Mouse (Mus musculus) splenic B cell, adult 2 months (primary cell): ENCODE data around the gene Mapk1.
"Not testable (repeated sequence)": the region's sequence is repeated elsewhere in the genome, so short reads cannot be mapped to it uniquely, and the experiment has no call there.

ENCODE experiments used
- DNase-seq: peaks from one replicate; pipeline ENCODE4 v3.0.0-alpha.2; 2011; ENCODE audit warnings: low read depth, low spot score
- H3K27me3 ChIP-seq: 2 replicates; pipeline ENCODE4 v1.6.1; 2012; ENCODE audit warnings: mild to moderate bottlenecking, low read length, moderate library complexity, mixed read lengths; ENCODE audit not compliant: control insufficient read depth, poor library complexity, insufficient read depth, severe bottlenecking
- H3K36me3 ChIP-seq: 2 replicates; pipeline ENCODE4 v1.6.1; 2012; ENCODE audit warnings: mild to moderate bottlenecking, low read length, moderate library complexity, mixed read lengths; ENCODE audit not compliant: control insufficient read depth, poor library complexity, insufficient read depth, severe bottlenecking

Gene Mapk1

DNA sequence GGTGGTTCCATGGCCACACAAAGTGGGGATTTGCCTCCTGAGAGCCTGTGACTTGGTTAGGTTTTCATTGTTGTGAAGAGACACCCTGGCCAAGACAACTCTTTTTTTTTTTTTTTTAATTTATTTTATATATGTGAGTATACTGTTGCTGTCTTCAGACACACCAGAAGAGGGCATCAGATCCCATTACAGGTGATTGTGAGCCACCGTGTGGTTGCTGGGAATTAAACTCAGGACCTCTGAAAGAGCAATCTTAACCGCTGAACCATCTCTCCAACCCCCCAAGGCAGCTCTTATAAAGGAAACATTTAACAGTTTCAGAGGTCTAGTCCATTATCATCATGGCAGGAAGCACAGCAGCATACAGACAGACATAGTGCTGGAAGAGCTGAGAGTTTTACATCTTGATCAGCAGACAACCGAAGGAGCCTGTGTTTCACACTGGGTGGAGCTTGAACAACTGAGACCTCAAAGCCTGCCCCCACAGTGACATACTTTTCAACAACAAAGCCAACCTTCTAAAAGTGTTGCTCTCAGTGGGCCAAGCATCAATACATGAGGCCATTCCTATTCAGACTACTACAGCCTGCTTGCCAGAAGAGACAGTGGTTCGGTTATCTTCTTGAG is 11.4 kb downstream of the Mapk1 start:
- Histone ChIP-seq H3K27me3 (no peaks in the 10 kb centered on the region), H3K36me3 (no peaks in the 10 kb centered on the region; the same call in 1 of the 2 replicates)
- no peak for DNase-seq

DNA sequence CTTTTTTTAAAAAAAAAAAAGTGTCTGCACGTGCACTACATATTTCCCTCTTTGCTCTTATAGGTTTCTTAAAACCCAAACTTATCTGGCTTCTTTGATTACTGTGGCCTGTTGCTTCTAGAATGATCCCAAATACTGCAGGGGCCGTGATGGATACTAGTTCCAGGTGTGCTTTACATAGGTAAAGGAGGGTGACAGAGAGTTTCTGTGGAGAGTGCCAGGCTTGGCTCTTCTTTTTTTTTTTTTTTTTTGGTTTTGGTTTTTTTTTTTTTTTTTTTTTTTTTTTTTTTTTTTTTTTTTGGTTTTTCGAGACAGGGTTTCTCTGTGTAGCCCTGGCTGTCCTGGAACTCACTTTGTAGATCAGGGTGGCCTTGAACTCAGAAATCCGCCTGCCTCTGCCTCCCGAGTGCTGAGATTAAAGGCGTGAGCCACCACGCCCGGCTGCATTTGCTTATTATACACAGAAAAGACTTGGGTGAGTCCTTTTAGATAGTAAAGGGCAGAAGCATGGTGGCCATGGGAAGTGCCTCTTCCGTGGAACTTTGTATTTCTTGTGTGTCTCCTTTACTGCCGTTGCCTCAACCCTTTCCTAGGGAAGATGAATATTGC is 13.0 kb downstream of the Mapk1 start:
- DNase-seq, H3K27me3 ChIP-seq, H3K36me3 ChIP-seq: not testable (repeated sequence)

DNA sequence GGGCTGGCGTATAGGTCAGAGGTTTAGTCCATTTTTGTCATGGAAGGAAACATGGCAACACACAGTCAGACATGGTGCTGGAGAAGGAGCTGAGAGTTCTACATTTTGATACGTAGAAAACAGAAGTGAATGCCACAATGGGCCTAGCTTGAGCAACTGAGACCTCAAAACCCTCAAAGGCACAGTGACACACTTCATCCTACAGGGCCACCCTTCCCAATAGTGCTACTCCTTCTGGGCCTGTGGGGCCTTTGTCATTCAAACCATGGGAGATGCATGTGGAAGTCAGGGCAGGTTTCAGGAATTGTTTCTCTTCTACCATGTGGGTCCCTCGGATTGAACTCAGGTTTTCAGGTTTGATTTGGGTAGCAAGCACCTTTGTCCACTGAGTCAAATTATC is 17.9 kb downstream of the Mapk1 start:
- Histone ChIP-seq H3K36me3 (no peaks in the 10 kb centered on the region; the same call in 1 of the 2 replicates), H3K27me3 (no peaks in the 10 kb centered on the region)
- DNase-seq, result no peak

DNA sequence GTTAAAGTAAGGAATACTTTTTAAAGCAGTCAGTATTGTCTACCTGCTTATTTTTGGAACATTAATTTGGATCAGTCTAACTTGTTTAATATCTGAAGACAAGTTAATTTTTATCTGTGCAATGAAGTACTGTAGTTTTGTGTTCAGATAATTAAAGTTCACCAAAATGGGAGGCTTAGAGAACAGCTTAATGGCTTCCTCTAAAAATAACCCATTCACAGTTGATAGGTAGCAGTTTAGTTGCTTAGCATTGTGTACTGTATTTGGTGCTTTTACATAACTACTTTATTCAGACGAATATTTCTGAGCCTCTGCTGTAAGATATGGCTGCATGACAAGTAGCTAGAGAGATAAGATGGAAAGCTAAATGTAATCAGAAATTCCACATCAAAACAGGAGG is 23.9 kb downstream of the Mapk1 start:
- no peak for DNase-seq
- Histone ChIP-seq H3K36me3 (peaks cover 2% of the 10 kb centered on the region; the same call in 1 of the 2 replicates), H3K27me3 (no peaks in the 10 kb centered on the region)

DNA sequence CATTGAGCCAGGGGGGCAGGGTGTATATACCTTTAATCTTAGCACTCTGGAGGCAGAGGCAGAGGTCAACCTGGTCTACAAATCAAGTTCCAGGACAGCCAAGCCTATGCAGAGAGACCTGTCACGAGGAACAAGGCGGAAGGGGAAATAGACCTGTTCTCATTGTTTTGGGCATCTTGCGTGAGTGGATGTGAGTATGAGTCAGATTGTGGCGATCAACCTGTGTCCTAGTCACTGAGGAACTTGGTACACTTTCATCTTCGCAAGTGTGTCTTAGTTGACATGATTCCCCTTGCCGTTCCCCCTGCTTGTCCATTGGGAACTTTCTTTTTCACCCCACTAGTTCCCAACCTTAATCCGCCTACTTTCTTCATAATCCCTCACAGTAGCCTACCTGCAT is 26.9 kb downstream of the Mapk1 start:
- H3K27me3 ChIP-seq, result no peaks in the 10 kb centered on the region
- DNase-seq, result peak; percentile 17
- H3K36me3 ChIP-seq, result peaks cover 2% of the 10 kb centered on the region; the same call in 1 of the 2 replicates

DNA sequence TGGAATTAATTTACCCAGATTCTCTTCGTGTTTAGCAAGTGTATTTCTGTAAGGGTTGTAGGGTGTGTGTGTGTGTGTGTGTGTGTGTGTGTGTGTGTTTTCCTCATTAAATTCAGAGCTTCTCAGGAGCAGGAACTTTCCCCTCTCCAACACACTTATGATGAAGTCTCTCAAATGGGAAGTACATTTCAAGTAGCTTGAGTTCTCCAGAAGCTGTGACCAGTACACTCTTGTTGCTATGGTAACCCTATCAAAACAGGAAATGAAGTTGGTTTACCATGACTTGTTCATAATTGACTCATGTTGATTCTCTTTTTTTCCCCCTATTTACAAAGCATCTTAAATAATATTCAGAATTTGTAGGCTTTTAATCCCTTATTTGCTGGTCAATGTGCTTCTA is 29.4 kb downstream of the Mapk1 start:
- no peaks in the 10 kb centered on the region for H3K27me3 ChIP-seq
- peaks cover 4% of the 10 kb centered on the region; the same call in 1 of the 2 replicates for H3K36me3 ChIP-seq
- DNase-seq, result peak; percentile 79

DNA sequence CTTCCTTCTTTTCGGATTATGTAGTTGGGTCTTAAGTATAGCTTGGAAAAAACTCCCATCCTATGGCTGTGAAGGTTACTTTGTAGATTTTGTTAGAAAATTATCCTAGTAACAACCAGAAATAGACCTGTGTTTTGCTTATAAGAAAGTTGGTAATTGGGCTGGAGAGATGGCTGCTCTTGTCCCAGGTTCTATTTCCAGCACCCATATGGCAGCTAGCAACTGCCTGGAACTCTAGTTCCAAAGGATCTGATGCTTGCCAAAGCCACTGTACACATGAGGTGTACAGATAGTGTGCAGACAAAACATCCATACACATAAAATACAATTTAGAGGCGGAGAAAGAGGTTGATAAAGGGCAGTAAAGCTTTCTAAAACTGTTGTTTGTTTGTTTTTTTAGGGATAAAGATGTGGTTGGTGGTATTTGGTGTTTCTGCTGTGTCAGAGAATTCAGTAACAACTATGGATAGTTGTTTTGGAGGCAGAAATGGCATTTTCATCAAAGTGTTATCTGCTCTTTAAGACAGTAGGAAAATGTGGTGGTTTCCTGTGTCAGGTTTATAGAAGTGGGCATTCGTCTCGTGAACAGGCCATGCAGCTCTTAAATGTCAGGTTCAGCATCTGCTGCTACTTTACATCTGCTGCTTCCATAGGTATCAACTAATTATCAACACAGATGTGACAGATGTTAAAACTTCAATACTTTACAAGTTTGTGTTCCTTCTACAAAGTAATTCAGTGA is 32.1 kb downstream of the Mapk1 start:
- DNase-seq, result peak; percentile 24
- H3K27me3 ChIP-seq, result no peaks in the 10 kb centered on the region

DNA sequence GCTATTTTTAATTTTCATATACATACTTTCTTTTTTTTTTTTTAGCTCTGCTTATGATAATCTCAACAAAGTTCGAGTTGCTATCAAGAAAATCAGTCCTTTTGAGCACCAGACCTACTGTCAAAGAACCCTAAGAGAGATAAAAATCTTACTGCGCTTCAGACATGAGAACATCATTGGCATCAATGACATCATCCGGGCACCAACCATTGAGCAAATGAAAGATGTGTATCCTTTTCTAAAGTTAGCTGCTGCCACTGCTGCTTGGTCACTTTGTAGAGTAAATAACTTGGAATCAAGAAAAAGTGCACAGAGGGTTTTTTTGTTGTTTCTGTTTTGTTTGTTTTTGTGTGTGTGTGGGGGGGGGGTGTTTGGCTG is 32.7 kb downstream of the Mapk1 start:
- Histone ChIP-seq H3K27me3 (no peaks in the 10 kb centered on the region), H3K36me3 (peaks cover 11% of the 10 kb centered on the region)
- no peak for DNase-seq

More for the DNA sequence above, 32.1 kb downstream of the Mapk1 start:
- H3K36me3 ChIP-seq, result peaks cover 11% of the 10 kb centered on the region

DNA sequence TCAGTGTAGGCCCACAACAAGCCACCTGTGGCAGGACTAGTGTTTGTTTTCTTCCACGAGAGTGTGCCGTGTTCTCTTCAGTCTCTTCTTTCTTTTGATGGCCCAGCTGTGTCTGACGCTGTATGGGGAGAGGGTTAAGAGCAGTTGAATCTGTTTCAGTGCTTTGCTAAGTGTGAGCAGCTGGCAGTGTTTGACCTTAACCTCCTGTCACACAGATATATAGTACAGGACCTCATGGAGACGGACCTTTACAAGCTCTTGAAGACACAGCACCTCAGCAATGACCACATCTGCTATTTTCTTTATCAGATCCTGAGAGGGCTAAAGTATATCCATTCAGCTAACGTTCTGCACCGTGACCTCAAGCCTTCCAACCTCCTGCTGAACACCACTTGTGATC is 34.9 kb downstream of the Mapk1 start:
- no peak for DNase-seq
- Histone ChIP-seq H3K27me3 (no peaks in the 10 kb centered on the region), H3K36me3 (peaks cover 14% of the 10 kb centered on the region)

DNA sequence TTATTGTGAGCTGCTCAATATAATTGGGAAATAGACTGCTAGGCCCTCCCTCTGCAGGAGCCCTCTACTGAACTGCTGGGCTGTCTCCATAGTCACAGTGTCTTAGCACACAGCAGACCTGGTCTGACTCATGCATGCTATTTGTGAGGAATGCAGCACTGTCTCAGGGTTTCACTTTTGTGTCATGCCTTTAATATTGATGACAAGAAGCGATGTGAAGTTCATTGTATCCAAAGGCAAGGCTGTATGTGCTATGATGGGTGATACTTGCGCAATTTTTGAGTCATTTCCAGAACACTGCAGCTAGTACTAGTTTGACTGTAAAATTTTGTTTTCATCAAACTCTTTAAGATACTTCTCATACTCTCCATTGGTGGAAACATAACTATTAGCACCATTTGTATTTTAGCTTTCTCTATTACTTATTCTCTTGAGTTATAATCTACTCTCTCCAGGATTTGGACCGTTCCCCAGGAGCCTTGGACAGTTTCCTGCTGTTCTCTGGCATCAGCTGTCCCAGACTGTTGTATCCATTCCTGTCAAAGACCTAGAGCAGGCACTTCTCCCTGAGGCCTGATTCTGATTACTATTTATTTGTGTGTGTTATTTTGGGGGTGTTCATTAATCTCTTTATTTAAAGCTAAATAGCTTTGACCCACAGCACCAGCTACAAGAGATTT is 41.4 kb downstream of the Mapk1 start:
- DNase-seq, result no peak
- H3K27me3 ChIP-seq, result no peaks in the 10 kb centered on the region
- peaks cover 28% of the 10 kb centered on the region for H3K36me3 ChIP-seq

DNA sequence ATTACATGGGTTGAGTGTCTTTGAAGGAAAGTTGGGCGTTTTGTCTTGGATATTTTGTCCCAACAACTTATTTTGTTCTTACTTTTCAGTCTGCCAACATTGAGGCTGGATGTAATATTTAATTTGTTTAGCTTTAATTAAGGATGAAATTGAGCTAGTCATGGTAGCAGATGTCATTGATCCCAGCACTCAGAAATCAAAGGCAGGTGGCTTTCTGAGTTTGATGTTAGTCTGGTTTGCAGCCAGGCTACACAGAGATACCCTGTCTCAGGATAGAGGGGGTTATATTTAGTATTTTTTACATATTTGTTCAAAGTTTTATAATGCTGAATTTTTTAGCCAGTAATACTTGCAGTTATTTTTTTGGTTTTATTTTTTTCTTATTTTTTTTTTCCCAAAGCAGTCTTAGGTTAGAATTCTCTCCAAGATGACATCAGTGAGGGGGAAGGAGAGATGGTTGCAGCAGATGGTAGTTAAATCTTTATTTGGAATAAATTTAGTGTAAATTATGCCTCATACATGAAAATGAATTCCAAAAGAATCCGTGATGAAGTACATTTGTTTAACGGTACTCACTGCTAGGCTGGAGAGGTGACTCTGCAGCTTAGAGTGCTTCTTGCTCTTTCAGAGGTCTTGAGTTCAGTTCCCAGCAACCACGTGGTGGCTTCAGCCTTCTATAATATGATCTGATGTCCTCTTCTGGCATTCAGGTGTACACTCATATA is 47.0 kb downstream of the Mapk1 start:
- Histone ChIP-seq H3K36me3 (peaks cover 12% of the 10 kb centered on the region; the same call in 1 of the 2 replicates), H3K27me3 (no peaks in the 10 kb centered on the region)
- DNase-seq, result no peak

DNA sequence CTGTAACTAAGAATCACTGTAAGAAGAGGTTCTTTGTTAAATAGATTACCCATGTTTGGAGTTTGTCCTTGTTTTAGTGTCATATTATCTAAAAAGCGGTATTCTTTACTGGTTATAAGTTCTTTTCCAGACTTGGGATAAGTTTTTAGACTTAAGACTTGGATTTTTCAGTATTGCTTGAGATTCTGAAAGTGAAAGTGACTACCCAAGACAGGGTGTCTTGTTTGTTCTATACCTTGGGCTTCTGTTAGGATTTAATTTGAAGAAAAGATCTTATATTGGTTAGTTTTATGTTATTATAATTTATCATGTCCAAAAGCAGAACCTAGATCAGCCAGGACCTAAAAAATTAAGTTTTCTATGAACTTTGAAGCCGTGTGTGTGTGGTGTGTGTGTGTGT is 50.6 kb downstream of the Mapk1 start:
- no peak for DNase-seq
- Histone ChIP-seq H3K36me3 (peaks cover 11% of the 10 kb centered on the region; the same call in 1 of the 2 replicates), H3K27me3 (no peaks in the 10 kb centered on the region)

DNA sequence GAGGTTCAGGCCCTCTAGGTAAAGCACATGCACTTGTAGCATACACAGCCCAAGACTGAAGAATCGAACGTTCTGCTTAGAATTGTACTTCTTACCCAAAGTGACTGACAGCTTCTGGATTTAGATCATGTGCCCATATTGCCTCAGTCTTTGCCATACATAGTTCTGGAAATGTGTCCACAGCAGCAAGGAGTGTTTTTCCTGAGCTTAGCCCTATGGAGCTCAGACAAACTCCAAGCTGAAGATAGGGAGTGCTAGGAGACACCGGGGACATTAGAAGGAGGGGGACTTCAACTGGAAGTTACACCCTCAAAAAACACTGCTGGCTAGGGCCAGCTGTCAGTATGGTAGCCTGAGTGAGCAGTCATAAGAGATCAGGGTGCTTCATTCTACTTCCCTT is 57.5 kb downstream of the Mapk1 start:
- DNase-seq, result no peak
- H3K36me3 ChIP-seq, result peaks cover 25% of the 10 kb centered on the region
- H3K27me3 ChIP-seq, result no peaks in the 10 kb centered on the region

DNA sequence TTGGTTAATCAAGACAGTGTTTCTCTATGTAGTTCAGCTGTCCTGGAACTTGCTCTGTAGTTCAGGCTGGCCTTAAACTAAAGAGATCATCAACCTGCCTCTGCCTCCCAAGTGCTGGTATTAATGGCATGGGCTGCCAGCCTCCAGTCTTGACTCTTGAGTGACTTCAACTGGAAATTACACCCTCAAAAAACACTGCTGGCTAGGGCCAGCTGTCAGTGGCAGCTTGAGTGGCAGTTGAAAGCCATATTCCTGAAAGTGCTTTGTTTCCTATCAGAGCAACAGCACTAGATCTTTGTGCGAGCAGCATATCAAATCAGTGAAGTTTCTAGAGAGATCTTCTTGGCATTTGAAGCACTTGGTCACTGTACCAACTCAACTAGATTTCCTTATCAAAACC is 58.2 kb downstream of the Mapk1 start:
- no peaks in the 10 kb centered on the region for H3K27me3 ChIP-seq
- no peak for DNase-seq

More for the DNA sequence above, 58.2 kb downstream of the Mapk1 start:
- peaks cover 25% of the 10 kb centered on the region for H3K36me3 ChIP-seq
